Mouse (Mus musculus) bone marrow macrophage, adult 2 months (primary cell): Measurements from ENCODE around the gene Irf2bp1.

Experiments
- CTCF ChIP-seq: IDR thresholded peaks from 2 replicates; pipeline ENCODE4 v1.5.1; 2012; ENCODE audit warnings: low read depth, mild to moderate bottlenecking, low read length, moderate library complexity
- POLR2A ChIP-seq: IDR thresholded peaks from 2 replicates; pipeline ENCODE4 v1.6.1; 2012; ENCODE audit warnings: mild to moderate bottlenecking, low read depth, low read length, borderline replicate concordance

GRCm38 (mm10) chr7:19046286-19047069, 42.6 kb downstream of the Irf2bp1 start:
- TF ChIP-seq POLR2A (no peak), CTCF (no peak)
